Mouse (Mus musculus) liver (tissue): ENCODE data around the gene Npw.
"Not testable (repeated sequence)": the region's sequence is repeated elsewhere in the genome, so short reads cannot be mapped to it uniquely, and the experiment has no call there.

Experiments
- DNase-seq: peaks from one replicate; pipeline ENCODE4 v3.0.0-alpha.2; 2020; ENCODE audit warnings: mixed read lengths

The Npw gene

DNA sequence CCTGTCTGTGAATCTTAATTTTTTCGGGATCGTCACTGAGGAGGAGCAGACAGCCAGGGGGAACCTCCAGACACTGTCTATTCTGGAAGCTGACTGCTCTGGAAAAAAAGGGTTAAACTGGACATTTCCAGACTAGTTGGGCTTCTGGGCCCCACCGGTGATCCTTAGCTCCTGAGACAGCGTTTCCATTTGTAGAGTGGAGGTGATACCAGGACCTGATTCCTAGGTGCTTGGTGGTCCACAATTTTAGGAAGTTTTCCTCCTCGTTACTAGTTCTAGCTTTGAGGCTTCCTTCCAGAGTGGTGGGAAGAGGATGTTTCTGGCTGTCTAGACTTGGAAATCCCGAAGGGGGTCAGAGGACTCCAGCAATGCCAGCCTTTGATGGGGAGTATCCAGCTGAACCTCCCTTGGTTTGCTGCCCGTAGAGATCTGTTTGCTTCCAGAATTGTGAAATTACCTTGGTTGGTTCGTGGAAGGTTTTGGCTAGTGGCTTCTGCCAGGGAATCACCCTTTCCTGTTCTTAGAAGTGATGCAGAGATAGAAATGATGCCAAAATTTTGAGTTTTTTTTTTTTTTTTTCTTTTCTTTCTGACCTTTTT, 12.1 kb upstream of the Npw start:
- DNase-seq: no peak

DNA sequence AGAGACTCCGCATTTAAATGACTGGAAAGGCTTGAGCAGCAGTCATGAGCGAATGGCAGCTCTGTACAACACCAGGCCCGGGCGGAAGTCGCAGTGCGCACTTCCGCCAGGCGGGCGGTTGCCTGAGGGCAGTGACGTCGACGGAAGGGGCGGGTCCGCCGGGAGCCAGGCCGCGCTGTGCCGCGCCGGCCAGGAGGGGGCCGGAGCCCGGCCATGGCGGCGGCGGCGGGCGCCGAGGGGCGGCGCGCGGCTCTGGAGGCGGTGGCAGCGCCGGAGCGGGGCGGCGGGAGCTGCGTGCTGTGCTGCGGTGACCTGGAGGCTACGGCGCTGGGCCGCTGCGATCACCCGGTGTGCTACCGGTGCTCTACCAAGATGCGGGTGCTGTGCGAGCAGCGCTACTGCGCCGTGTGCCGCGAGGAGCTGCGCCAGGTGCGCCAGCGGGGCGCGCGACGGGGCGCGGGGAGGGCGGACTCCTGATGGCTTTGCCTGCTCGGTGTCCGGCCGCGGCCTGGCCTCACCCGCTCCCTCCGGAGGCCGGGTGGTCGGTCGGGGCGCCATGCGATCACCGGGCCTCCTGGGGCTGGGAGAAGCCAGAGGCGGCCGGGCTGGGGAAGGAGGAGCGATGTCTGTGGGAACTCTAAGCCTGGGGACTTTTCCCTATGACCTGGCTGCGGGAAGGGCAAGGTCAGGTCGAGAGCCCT, 11.4 kb upstream of the Npw start, which contains the start of gene Zfp598:
Gene Zfp598, plus strand, starts transcription at position 143 of the 701 bp plus-strand sequence.
- peak; percentile 95 for DNase-seq

- DNase-seq: not testable (repeated sequence)
Observed at GRCm38 (mm10) chr17:24669214-24669544, 10.9 kb upstream of the Npw start.

GRCm38 (mm10) chr17:24667416-24667815, 9.2 kb upstream of the Npw start:
- DNase-seq: peak; percentile 60

DNA sequence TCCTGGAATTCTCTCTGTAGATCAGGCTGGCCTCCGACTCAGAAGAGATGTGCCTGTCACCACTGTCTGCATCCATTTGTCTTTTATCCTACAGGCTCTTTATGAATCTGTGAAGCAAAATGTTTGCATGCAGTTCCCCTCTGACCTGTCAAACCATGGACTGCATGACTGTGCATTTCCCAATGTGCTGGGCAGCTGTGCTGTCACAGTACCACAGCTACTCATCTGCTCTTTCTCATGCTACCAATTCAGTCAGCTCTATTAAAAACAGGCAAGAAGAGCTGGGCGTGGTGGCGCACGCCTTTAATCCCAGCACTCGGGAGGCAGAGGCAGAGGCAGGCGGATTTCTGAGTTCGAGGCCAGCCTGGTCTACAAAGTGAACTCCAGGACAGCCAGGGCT, 8.8 kb upstream of the Npw start:
- DNase-seq: not testable (repeated sequence)

DNA sequence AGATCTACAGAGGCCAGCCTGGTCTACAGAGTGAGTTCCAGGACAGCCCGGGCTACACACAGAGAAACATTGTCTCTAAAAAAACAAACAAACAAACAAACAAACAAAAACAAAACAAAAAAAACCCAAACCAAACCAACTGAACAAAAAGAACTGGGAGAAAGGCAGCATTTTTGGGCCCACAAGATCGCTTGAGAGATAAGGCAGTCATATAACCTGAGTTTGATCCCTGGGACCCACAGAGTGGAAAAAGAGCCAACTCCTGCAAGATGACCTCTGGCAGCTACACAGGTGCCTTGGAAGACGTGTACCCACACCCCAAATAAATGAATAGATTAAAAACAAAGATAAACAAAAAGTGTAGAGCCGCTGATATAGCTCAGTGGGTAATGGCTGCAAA, 3.3 kb downstream of the Npw start:
- DNase-seq: no peak

DNA sequence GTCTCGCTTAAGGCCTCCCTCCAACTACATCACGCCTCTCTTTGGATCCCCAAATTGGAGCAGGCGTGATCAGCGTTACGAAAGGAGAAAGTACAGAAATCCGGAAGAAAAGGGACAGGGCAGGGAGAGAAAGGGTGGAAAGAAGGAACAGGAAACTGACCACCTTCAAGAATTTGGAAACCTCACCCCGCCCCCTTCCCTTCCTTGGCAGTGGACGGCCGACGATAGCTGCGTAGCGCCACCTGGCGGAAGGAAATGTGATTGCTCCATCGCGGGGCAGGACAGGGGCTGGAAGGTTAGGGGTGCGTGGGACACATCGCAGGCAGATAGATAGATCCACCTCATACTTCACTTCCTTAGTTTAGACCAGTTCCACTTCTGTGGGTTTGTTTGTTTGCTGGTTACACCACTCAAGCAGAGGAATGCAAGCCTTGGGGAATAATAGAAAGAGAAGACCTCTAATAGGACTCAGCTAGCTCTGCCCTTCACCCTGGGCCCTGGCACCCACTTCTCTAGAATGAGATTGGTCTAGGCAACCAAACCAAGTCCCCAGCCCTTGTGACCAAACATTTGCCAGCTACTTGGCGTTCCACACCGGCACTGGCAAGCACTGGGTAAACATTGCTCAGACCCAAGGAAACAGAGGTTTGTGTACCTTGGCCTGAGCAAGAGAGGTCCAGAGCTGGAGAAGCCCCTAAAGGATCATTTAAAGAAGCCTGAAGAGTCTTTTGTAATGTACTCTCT, 4.1 kb downstream of the Npw start:
- peak; percentile 83 for DNase-seq

DNA sequence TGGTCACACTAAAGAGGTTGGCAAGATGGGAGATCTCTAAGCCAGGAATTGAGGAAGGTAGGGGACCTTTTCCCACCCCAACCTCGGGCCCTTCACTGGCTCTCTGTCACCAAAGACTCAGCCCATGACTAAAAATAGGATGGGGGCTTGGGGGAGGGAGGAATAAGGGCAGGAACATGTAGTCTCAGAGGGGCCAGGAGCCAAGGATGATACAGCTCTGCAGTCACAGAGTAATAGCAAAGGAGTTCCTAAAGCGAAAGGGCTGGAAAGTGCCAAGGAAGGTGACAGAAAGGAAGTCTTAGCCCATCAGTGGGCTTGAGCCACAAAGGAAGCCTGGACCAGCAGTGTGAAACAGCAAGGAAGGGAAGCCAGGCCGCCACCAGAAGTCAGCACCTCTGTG, 6.4 kb downstream of the Npw start:
- DNase-seq: no peak

DNA sequence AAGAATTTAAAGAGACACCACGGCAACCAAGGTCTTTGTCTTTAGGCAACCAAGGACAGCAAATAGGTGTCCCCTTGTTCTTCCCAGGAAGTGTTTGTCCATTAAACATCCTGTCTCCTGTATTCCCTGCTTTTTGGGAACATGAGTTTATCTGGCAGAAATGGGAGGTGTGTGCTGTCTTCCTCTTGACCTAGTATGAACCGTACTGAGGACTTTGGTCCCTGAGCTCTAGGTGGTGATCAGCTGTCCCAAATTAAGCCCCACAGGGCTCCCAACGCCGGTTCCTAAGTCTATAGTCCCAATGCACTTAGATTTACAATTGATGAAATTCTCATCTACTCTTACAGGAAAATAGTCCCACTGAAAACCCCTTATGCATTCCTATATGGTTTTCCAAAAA, 7.5 kb downstream of the Npw start:
- no peak for DNase-seq

DNA sequence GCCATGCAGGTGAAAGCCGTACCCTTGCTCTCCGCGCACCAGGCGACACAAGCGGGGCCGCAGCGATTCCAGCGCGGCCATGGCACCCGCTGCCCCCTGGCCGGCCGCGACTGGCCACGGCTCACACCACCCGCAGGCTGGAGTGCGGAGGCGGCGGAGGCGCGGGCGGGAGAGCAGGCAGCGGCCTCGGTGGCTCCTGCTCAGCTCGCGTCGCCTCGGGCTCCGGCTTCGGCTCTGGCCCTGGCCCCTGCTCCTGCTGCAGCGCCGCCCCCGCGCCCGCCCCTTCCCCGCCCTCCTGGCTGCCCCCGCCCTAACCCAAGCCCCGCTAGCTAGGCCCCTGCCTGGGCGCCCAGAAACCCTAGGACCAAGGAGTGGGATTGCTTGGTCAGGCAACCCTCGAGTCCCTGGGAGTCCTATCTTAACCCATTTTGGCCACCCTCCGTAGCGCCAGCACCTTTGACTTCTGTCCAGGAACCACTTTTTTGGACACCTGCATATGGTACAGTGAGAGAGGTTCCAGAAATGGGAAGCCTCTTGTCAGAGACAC, 8.1 kb downstream of the Npw start, which contains the start of gene Slc9a3r2:
Gene Slc9a3r2, minus strand, starts transcription at position 258 of the 547 bp plus-strand sequence.
- DNase-seq: peak; percentile 72

- DNase-seq: peak; percentile 32
Observed at GRCm38 (mm10) chr17:24649581-24650069, 8.6 kb downstream of the Npw start.

DNA sequence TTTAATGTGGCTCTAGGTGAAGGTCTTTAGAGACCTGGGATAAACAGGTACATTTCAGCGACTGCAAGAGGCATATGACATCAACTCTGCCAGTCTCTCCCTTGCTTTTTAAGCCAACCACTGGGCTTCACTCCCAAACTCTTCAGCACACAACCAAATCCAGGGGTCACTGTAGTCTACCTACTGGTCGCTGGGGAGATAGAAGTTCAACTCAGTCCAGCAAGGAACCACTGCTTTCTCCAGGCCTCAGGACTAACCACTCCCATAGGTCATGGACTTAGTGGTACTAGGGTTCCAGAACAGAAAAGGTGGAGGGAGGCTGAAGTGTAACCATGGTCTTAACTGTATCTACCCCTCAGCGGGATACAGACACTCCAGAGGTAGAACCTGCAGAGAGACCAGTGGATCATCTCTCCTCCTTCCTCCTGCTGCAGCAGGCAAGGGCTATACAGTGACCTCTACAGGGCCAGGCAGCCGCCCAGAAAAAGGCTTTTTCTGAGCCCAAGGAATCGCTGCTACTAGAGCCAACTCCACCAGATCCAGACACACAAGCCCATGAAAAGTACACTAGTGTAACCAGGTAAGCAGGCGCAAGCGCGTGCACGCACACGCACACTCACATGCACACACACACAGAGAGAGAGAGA, 9.4 kb downstream of the Npw start:
- no peak for DNase-seq

GRCm38 (mm10) chr17:24647493-24647892, 10.8 kb downstream of the Npw start:
- DNase-seq: no peak

GRCm38 (mm10) chr17:24646381-24646780, 11.9 kb downstream of the Npw start:
- no peak for DNase-seq

- no peak for DNase-seq
Observed at GRCm38 (mm10) chr17:24645916-24646315, 12.3 kb downstream of the Npw start.

DNA sequence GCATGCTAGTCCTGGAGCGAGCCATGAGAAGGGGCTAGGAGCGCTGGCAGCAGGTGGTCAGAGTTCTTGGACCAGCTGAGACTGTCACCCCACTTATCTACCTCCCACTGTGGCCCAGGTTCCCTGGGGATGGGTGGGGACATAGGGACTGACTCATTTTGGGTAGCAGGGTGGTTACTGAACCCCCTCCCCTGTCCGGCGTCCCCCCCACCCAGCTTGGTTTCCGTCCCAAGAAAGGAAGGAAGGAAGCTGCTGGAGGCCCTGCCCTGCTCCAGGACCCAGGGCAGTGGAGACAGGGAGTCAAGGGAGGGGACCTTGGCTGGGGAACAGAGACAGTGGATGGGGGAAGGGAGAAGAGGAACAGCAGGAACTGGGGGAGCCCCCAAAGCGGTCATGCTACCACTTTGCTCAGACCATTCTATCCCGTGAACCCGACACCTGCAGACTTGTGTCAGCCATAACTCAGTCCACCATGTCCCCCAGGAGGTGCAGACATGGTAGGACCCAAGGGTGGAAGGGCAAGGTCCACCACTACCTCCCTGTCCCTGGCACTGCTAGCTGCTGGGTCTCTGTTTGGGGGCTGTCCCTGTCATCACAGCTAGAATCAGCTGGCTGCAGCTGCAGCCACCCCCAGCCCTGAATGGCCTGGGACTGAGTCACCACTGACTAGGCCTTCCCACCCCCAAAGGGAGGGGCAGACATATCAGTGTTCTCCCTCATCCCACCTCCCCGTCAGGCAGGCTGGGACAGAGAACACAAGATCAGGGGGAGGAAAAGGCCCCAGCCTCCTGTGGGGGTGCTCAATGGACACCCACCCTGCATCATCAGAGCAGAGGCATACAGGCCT, 13.2 kb downstream of the Npw start:
- peak; percentile 22 for DNase-seq

DNA sequence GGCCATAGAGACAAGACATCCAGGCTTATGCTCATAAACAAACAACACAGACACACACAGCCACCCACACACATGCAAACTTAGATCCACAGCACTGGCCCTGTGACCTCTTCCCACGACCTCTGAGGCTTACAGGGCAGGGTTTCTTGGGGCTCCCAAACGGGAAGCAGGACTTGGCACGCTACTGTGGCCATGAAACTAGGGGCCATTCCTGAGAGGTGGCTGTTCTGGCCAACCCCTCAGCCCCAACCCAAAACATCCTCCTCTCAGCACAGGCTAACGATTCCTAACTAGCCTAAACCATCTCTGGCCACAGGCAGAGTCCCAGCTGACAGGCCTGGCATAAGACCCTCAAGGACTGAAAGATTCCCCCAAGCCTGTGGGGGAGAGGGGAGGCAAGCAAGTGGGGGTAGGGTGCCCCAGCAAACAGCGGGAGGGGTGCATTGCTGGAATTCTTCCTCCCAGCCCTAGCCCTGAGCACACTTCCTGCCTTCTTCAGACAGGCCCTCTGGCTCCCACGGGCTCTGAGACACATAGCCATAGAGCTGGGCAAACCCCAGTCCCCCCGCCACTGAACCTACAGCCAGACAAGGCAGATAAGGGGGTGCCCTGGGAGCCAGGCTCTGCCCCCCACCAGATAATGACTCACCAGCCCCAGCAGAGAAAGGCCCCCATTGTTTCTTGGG, 14.1 kb downstream of the Npw start:
- peak; percentile 35 for DNase-seq

DNA sequence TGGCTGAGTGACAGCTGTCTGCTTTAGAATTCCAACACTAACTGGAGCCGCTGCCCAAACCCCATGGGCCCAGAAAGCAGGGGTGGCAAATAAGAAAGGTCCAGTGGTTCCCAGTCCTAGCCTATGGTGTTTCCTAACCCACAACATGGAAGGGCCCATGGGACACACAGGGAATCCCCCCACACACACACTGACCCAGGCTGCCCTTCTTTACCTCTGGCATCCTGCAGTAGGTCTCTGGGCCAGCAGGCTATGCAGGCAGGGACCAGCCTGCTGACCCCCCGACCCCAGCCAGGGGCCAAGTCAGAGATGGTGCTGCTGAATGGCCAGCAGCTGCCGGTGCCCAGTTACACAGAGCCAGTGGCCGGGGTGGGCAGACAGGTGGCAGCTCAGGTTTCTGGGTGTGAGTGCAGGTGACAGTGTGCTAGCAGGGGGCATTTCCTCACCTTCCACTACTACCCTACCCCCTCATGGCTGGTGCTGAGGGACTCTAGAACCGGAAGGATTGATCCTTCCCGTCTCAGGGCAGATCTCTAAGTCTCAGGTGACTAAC, 15.4 kb downstream of the Npw start:
- DNase-seq: no peak

GRCm38 (mm10) chr17:24641944-24642343, 16.3 kb downstream of the Npw start:
- DNase-seq: no peak

DNA sequence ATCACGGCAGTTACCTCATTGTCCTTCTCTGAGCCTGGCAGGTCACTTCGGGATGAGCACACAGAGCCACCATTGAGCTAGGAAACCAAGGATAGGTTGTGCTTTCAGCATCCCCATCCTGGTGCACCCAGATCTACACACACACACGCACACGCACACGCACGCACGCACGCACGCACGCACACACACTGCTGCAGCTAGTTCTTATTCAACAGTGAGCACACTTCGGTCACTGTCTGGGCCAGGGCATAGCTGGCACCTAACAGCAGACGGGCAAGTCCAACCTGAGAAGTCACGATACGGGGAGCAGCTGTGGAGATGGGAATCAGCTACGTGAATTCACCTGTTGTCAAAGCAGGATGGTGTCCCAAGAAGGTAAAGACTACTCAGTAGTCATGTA, 17.7 kb downstream of the Npw start:
- DNase-seq: no peak

- no peak for DNase-seq
Observed at GRCm38 (mm10) chr17:24640119-24640518, 18.1 kb downstream of the Npw start.
